Mouse (Mus musculus): ENCODE measurements around the gene Hhipl1.

DNA sequence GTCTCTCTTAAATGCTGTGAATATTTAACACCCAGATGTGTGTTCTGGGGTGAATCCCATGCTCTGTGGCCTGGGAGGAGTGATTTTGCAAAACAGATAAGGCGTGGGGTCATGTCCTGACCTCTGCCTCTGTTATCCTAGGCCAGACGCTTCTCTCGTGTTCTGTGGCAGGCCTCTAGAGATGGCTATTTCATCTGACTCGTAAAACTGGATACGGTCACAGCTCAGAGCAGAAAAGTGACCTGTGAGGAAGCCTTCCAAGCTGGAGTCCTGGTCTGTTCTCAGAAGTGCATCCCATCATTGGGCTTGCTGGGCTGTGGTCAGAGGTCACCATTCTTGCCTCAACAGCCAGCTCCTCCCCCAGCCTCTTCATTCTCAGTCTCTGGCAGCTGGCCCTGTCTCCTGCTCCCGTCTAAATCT is 6.4 kb downstream of the Hhipl1 start:
- no peak for TF ChIP-seq CTCF (IDR thresholded peaks at IDR 0.05; ENCODE audit: low read depth)
- no peak for TF ChIP-seq EP300 (optimal IDR thresholded peaks at IDR 0.05)
